Mouse (Mus musculus) cerebellum, adult 2 months (tissue): ENCODE measurements around the gene Tssk3.

Experiments used
- CTCF ChIP-seq: fragments of 200-500 bp; IDR thresholded peaks from 2 replicates; pipeline ENCODE4 v1.5.1; 2011; ENCODE audit warnings: low read depth, mild to moderate bottlenecking, control low read depth, low read length, moderate library complexity, borderline replicate concordance; ENCODE audit not compliant: insufficient read depth
- POLR2A ChIP-seq: fragments of 200-500 bp; IDR thresholded peaks from 2 replicates; pipeline ENCODE4 v1.6.1; 2011; ENCODE audit warnings: low read length, control low read depth, borderline replicate concordance; ENCODE audit not compliant: insufficient read depth

GRCm38 (mm10) chr4:129508834-129509600, 18.2 kb upstream of the Tssk3 start:
- TF ChIP-seq POLR2A (no peak), CTCF (no peak)
